8 mouse cellular contexts compared by ENCODE assay signal in the genomic region with DNA sequence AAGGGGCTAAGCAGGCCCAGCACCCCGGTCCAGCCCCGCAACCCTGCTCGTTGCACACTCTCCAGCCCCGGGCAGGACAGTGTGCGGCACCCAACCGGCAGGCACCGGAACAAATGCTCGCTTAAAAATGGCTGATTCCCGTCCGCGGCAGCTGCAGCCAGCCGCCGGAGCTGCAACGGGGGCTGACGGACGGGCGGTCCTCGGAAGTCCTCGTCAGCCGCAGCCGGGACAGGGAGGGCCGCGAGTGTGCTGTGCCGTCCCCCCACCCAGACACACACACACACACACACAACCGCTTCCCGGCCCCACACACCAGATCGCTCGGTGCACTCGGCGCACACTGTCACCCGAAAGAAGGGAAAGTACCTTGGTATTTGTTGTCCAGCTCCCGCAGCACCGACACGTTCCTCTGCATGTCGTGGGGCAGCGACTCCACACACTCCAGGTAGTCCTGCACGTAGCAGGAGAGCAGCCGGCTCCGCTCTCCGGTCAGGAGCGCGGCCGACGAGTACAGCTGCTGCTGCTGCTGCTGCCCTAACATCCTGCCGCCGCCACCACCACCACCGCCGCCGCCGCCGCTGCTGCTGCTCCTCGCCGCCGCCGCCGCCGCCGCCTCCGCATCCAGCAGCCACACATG. TPM values are rescaled to one million over a fixed set of nuclear protein-coding genes. Genes with fewer than 3 reads are reported as not detected.
DNase-seq lines count a peak whose midpoint lies in the region; ATAC-seq lines count a peak whose summit lies in the region.

No protein-coding gene starts in this region.

- no peak for DNase-seq in heart, postnatal 14 days
- DNase-seq in 3T3-L1 (ENCODE audit: low read depth, low spot score), result peak; percentile 50
- DNase-seq in brain, adult 2 months (ENCODE audit: low read depth, low spot score), result peak; percentile 39
- no peak for DNase-seq in hindbrain, embryonic 10.5 days (ENCODE audit: low spot score)
- DNase-seq in urinary bladder, postnatal 14 days (ENCODE audit: low spot score), result no peak
- DNase-seq in cerebellum, postnatal 10 days, result no peak

- ATAC-seq in heart, embryonic 12.5 days (ENCODE audit: insufficient number of reproducible peaks, low FRiP score), result peak; percentile 0
- peak; percentile 38 for ATAC-seq in midbrain, embryonic 12.5 days (ENCODE audit: low FRiP score, low read depth)

- H3K36me3 ChIP-seq in heart, embryonic 12.5 days, result 0 out of 2 replicates have a peak, but pooled peaks cover 4% of the 10 kb centered on the region
- H3K36me3 ChIP-seq in hindbrain, embryonic 10.5 days, result peaks cover 5% of the 10 kb centered on the region; the same call in 1 of the 2 replicates
- H3K36me3 ChIP-seq in midbrain, embryonic 12.5 days, result no peaks in the 10 kb centered on the region

- H3K27me3 ChIP-seq in heart, embryonic 12.5 days (replicated peaks), result no peaks in the 10 kb centered on the region
- H3K27me3 ChIP-seq in hindbrain, embryonic 10.5 days (ENCODE audit: insufficient read depth, poor library complexity, severe bottlenecking), result no peaks in the 10 kb centered on the region
- H3K27me3 ChIP-seq in midbrain, embryonic 12.5 days, result no peaks in the 10 kb centered on the region

- H3K27ac ChIP-seq in heart, embryonic 12.5 days (ENCODE audit: poor library complexity, severe bottlenecking), result peak overlapping the region; percentile 89
- H3K27ac ChIP-seq in hindbrain, embryonic 10.5 days, result peak overlapping the region; percentile 98
- H3K27ac ChIP-seq in midbrain, embryonic 12.5 days (replicated peaks), result peak overlapping the region; percentile 91

- H3K4me2 ChIP-seq in heart, embryonic 12.5 days, result peak overlapping the region; percentile 72
- peak overlapping the region; percentile 68 for H3K4me2 ChIP-seq in midbrain, embryonic 12.5 days (replicated peaks)

- no peaks in the 10 kb centered on the region for H3K9me3 ChIP-seq in heart, embryonic 12.5 days (replicated peaks)
- H3K9me3 ChIP-seq in hindbrain, embryonic 10.5 days, result no peaks in the 10 kb centered on the region; the same call in 1 of the 2 replicates
- no peaks in the 10 kb centered on the region for H3K9me3 ChIP-seq in midbrain, embryonic 12.5 days

- peak overlapping the region; percentile 79 for H3K4me3 ChIP-seq in heart, embryonic 12.5 days
- peak overlapping the region; percentile 97 for H3K4me3 ChIP-seq in hindbrain, embryonic 10.5 days
- peak overlapping the region; percentile 93 for H3K4me3 ChIP-seq in midbrain, embryonic 12.5 days

- H3K9ac ChIP-seq in heart, embryonic 12.5 days, result peak overlapping the region; percentile 91
- H3K9ac ChIP-seq in midbrain, embryonic 12.5 days (replicated peaks), result peak overlapping the region; percentile 89

- peaks cover 11% of the 10 kb centered on the region for H3K4me1 ChIP-seq in heart, embryonic 12.5 days (replicated peaks)
- peaks cover 18% of the 10 kb centered on the region for H3K4me1 ChIP-seq in hindbrain, embryonic 10.5 days (replicated peaks)
- H3K4me1 ChIP-seq in midbrain, embryonic 12.5 days, result 0 out of 2 replicates have a peak, but pooled peaks cover 7% of the 10 kb centered on the region

- under 1% methylated on average over 46 of the region's 59 CpGs for WGBS in heart, embryonic 12.5 days
- under 1% methylated on average over 59 of the region's 59 CpGs for WGBS in hindbrain, embryonic 10.5 days
- under 1% methylated on average over 47 of the region's 59 CpGs for WGBS in midbrain, embryonic 12.5 days

- intact Hi-C loops in heart, postnatal 14 days (cut with DNase I), result loop anchor here (2.0 kb wide), 1 partner anchor 139 kb away; no protein-coding TSS in a partner anchor

RNA-seq across cellular contexts. Expression of a gene that starts 1.1 kb away (rescaled TPM):
- polyA plus RNA-seq in heart, embryonic 12.5 days (2016; fragmentation: Nextera tagmentation; extraction: Ambion mirVana), result 10.4 and 10.5 TPM in 2 replicates
- total RNA-seq in heart, postnatal 14 days (2021), result 1 to 10 TPM; 8.9 to 9.1 TPM
- 11.4 and 11.7 TPM in 2 replicates for polyA plus RNA-seq in hindbrain, embryonic 10.5 days (2016; fragmentation: Nextera tagmentation; extraction: Ambion mirVana)
- polyA plus RNA-seq in midbrain, embryonic 12.5 days (2016; fragmentation: Nextera tagmentation; extraction: Ambion mirVana), result 14.4 and 14.6 TPM in 2 replicates

RNA-seq across cellular contexts. Expression of a gene that starts 39.5 kb away (rescaled TPM):
- polyA plus RNA-seq in heart, embryonic 12.5 days (2016; fragmentation: Nextera tagmentation; extraction: Ambion mirVana), result 19.5 and 21.1 TPM in 2 replicates
- total RNA-seq in heart, postnatal 14 days (2021), result 10 to 100 TPM; 11.0 to 11.6 TPM
- polyA plus RNA-seq in hindbrain, embryonic 10.5 days (2016; fragmentation: Nextera tagmentation; extraction: Ambion mirVana), result 39.2 and 39.9 TPM in 2 replicates
- polyA plus RNA-seq in midbrain, embryonic 12.5 days (2016; fragmentation: Nextera tagmentation; extraction: Ambion mirVana), result 47.7 and 52.1 TPM in 2 replicates

Comparison
In these comparisons a context has a peak if more than half of its experiments do, and no peak if none do; other contexts are left out.
1. DNase-seq: peak in 3T3-L1 (single experiment) and brain, adult 2 months (single experiment); none in heart, postnatal 14 days (0 of 2), hindbrain, embryonic 10.5 days (single experiment), urinary bladder, postnatal 14 days (single experiment) and cerebellum, postnatal 10 days (0 of 2).
2. Peak in every context shown above with its lines, with median percentiles within 50 percentile points of each other: H3K27ac ChIP-seq and H3K4me3 ChIP-seq.